Mouse (Mus musculus) Patski (cell line): ENCODE measurements around the gene Tspan4. TPM values are rescaled to one million over a fixed set of nuclear protein-coding genes. Genes with fewer than 3 reads are reported as not detected.
A peak's percentile ranks its signal among the peaks of the same experiment; 100 is the strongest.

Source experiments
- ATAC-seq: fragments of 100-300 bp; one replicate; pipeline ENCODE4 v1.8.0; 2021
- CTCF ChIA-PET: fragments of 350-600 bp; sonication (Branson Sonifier 250); formaldehyde crosslinking; loops from one replicate; lab custom pipeline; 2022; ENCODE audit warnings: inconsistent platforms; lab: Charles Lee
- POLR2A ChIA-PET: fragments of 350-600 bp; sonication (Branson Sonifier 250); formaldehyde crosslinking; loops from one replicate; lab custom pipeline; 2022; ENCODE audit warnings: antibody characterized with exemption, inconsistent platforms; lab: Charles Lee
- DNase-seq: peaks from one replicate; pipeline ENCODE4 v3.0.0-alpha.2; 2011; ENCODE audit warnings: low read depth, low spot score
- H3K27me3 ChIP-seq: fragments of 371-371 bp; one replicate; pipeline ENCODE4 v1.5.1; 2021
- CTCF ChIP-seq: fragments of 100-300 bp; IDR thresholded peaks from one replicate; pipeline ENCODE4 v1.5.1; 2021
- in situ Hi-C: fragments of 300-500 bp; cut with MboI; formaldehyde crosslinking; loops from 3 replicates; pipeline ENCODE4 v1.11.1; 2018; ENCODE audit warnings: low pct_unique_long_range_greater_than_20kb, mixed read lengths
- polyA plus RNA-seq: library from polyadenylated mRNA; unstranded; gene quantifications from one replicate; pipeline ENCODE4 v1.2.3, GENCODE M21; 2021

The Tspan4 gene
- polyA plus RNA-seq, 1 experiment from 2014 or later = 479 TPM

DNA sequence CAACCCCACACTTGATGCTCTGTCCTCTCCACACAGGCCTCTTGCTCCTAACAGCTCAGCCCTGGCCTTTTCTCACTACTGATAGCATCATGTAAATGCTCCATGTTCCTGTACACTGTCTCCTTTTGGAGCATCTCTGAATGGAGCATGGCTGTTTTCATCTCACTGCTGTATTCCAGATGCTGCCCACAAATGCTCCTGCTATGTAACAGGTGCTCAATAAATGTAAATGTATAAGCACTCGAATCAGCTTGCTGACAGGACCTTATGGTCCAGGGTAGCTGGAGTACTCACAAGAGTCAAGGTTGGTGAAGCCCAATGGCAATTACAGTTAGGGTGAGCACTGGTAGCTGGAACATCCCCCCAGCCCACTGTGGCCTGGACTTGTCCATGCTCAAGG, 3.8 kb upstream of the Tspan4 start:
- H3K27me3 ChIP-seq = no peaks in the 10 kb centered on the region
- DNase-seq (no peak), ATAC-seq (no peak)
- CTCF ChIA-PET = interaction anchor here (2.6 to 3.6 kb wide), 2 partner anchors 9 to 13 kb away, joined by 7 to 15 read pairs; no protein-coding TSS in a partner anchor
- no peak for TF ChIP-seq CTCF
- in situ Hi-C loops = loop anchor here (25.0 kb wide), 1 partner anchor 916 kb away; the partner anchor contains the start of genes Ctsd and Gm49369
- POLR2A ChIA-PET = interaction anchor here (1.3 to 5.2 kb wide), 2 partner anchors 8 to 12 kb away, joined by 5 to 64 read pairs; no protein-coding TSS in a partner anchor

DNA sequence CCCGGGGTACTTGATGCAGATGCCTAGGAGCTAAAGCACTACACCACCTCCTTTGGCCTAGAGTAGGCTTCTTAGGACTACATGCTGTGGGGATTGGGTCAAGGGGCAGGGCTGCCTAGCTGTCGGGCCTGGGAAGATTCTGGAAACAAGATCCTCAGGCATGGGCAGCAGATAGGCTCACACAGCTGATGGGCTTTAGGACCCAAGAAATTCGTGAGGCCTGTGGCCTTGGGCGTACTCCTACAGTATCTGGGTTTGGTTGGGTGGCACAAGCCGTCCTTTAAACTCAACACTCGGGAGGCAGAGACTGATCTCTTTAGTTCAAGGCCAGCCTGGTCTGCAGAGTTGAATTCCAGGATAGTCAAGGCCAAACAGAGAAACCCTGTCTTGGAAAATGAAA, 2.8 kb upstream of the Tspan4 start:
- DNase-seq = no peak
- H3K27me3 ChIP-seq = no peaks in the 10 kb centered on the region
- in situ Hi-C loops = loop anchor here (25.0 kb wide), 1 partner anchor 915 kb away; the partner anchor contains the start of genes Ctsd and Gm49369
- ChIA-PET POLR2A (interaction anchor here (1.0 to 1.4 kb wide), 2 partner anchors 22 kb away, joined by 3 read pairs; no protein-coding TSS in a partner anchor), CTCF (no interaction called here)
- TF ChIP-seq CTCF = no peak
- no peak for ATAC-seq

DNA sequence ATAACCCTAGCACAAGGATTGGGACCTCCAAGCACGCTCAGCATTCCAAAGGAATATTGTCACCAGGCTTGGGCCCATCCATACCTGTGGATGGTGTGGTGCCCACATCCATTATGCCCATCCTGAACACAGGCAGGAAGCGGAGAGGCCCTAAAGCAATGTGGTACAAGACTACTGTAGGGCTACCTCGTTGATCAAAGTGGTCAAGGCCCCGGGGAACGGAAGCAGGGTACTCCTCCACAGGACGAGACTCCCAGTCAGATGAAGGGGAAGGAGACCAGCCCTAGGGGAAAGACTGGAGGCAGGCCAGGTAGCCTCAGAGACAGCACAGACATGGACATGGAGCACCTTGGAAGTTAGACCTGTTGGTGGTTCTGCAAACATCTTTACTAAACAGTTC, 2.3 kb upstream of the Tspan4 start:
- DNase-seq (no peak), ATAC-seq (no peak)
- POLR2A ChIA-PET = interaction anchor here (1.4 kb wide), 1 partner anchor 21 kb away, joined by 3 read pairs; no protein-coding TSS in a partner anchor
- CTCF ChIA-PET = no interaction called here
- TF ChIP-seq CTCF = no peak
- no peaks in the 10 kb centered on the region for H3K27me3 ChIP-seq
- in situ Hi-C loops = loop anchor here (25.0 kb wide), 1 partner anchor 915 kb away; the partner anchor contains the start of genes Ctsd and Gm49369

DNA sequence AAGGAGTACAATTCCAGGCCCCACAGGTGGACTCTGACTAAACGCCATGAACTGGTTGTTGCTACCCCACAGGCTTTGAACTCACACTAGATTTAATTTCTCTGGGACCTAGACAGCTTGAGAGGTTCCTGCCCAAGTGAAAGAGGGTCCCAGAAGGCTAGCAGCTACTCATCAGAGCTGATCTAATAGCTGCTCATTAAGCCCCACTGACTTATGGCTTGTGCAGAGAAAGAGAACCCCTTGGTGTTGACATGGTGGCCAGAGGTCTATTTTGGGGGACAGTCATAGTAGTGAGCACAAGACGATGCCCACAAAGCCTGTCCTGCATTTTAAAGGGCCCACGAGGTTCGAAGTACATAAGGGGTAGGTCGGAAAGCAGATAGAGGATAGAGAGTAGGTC, 880 bp upstream of the Tspan4 start:
- DNase-seq = no peak
- no peak for ATAC-seq
- ChIA-PET POLR2A (interaction anchor here (0.8 to 1.0 kb wide), 2 partner anchors 20 to 44 kb away, joined by 3 read pairs; no protein-coding TSS in a partner anchor), CTCF (no interaction called here)
- in situ Hi-C loops = loop anchor here (25.0 kb wide), 1 partner anchor 913 kb away; the partner anchor contains the start of genes Ctsd and Gm49369
- H3K27me3 ChIP-seq = no peaks in the 10 kb centered on the region
- TF ChIP-seq CTCF = no peak

DNA sequence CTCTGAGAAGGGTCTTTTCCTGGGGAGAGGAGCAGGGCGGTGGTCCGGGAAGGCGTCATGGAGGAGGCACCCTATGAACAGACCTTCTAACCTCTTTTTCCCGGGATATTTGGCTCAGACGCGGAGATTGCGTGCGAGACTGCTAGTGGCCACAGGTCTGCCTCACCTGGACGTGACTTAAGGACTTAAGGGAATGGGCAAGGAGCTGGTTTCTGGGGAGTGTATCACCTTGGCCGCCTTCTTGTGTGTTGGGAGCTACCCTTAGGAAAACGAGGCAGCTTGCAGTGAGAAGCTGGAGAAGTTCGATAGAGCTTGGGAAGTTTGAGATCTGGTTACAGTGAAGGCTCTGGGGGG, 742 bp downstream of the Tspan4 start:
- TF ChIP-seq CTCF = no peak
- ATAC-seq (no peak), DNase-seq (no peak)
- POLR2A ChIA-PET = interaction anchor here (0.7 to 7.0 kb wide), 6 partner anchors 7 to 61 kb away, joined by 3 to 64 read pairs (median 4); partner anchors contain the start of gene Cd151
- CTCF ChIA-PET = interaction anchor here (0.9 to 3.1 kb wide), 3 partner anchors 15 to 64 kb away, joined by 3 to 16 read pairs (median 3); partner anchors contain the start of gene Cracr2b
- in situ Hi-C loops = loop anchor here (5.0 kb wide), 1 partner anchor 102 kb away; no protein-coding TSS in a partner anchor
- H3K27me3 ChIP-seq = no peaks in the 10 kb centered on the region

DNA sequence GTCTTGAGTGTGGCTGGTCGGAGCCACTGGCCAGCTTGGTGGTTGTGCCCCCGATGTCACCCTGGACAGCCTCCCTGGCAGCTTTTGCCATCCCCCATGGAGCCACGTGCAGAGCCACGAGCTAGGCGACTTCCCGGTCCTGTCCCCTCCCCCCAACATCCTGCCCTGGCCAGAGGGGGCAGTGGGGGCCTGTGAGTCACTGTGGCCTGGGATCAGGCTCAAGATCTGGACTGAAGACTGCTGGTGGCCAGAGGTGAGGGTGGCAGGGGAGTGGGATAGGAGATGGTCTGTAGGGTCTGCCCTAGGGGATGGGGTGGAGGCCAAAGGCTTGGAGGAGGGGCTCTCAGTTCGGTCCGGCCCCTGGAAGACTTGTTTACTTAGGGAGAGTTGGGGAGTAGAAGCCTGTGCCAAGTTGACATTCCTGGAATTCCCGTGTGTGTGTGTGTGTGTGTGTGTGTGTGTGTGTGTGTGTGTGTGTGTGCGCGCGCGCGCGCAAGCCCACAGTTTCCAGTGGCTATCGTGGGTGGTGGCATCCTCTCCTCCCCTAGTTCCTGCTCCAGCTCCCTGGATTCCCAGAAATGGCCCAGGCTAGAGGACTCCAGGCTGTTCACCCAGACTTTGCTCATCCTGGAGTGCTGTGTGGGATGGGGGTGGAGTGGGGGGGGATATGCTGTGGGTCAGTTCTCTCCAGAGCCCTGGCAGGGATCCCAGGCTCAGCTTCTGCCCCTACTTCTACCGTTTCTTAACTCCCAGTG, 1.4 kb downstream of the Tspan4 start:
- TF ChIP-seq CTCF = no peak
- POLR2A ChIA-PET = interaction anchor here (0.7 to 7.0 kb wide), 9 partner anchors 8 to 62 kb away, joined by 3 to 64 read pairs (median 3); partner anchors contain the start of gene Cd151
- DNase-seq (no peak), ATAC-seq (peak; percentile 25)
- H3K27me3 ChIP-seq = no peaks in the 10 kb centered on the region
- CTCF ChIA-PET = interaction anchor here (0.9 to 3.1 kb wide), 6 partner anchors 9 to 65 kb away, joined by 3 to 16 read pairs (median 4); partner anchors contain the start of genes Cd151 and Cracr2b
- in situ Hi-C loops = loop anchor here (5.0 kb wide), 1 partner anchor 101 kb away; no protein-coding TSS in a partner anchor

DNA sequence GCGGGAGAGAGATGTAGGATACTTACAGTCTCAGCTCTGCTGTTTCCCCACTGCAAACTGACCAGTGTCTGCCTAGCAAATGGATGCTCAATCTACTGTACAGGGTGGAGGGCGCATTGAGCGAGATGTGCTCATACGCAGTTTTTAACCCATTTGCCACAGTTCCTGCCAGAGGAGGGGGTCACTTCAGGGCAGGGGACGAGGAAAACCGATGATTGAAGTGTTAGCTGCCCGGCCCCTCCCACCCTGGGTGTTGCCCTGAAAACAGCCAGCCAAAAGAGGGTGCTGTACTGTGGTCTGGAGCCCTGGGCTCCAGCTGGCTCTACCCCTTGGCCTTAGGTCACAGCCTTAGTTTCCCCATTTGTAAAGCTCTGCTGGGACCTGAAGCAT, 1.9 kb downstream of the Tspan4 start:
- ChIA-PET POLR2A (interaction anchor here (0.8 to 7.0 kb wide), 6 partner anchors 8 to 48 kb away, joined by 3 to 64 read pairs (median 3); partner anchors contain the start of gene Cd151), CTCF (interaction anchor here (0.6 to 3.1 kb wide), 8 partner anchors 9 to 194 kb away, joined by 3 to 16 read pairs (median 3); partner anchors contain the start of gene Cd151)
- in situ Hi-C loops = loop anchor here (5.0 kb wide), 1 partner anchor 100 kb away; no protein-coding TSS in a partner anchor
- no peak for DNase-seq
- H3K27me3 ChIP-seq = no peaks in the 10 kb centered on the region
- TF ChIP-seq CTCF = no peak
- ATAC-seq = peak; percentile 1

DNA sequence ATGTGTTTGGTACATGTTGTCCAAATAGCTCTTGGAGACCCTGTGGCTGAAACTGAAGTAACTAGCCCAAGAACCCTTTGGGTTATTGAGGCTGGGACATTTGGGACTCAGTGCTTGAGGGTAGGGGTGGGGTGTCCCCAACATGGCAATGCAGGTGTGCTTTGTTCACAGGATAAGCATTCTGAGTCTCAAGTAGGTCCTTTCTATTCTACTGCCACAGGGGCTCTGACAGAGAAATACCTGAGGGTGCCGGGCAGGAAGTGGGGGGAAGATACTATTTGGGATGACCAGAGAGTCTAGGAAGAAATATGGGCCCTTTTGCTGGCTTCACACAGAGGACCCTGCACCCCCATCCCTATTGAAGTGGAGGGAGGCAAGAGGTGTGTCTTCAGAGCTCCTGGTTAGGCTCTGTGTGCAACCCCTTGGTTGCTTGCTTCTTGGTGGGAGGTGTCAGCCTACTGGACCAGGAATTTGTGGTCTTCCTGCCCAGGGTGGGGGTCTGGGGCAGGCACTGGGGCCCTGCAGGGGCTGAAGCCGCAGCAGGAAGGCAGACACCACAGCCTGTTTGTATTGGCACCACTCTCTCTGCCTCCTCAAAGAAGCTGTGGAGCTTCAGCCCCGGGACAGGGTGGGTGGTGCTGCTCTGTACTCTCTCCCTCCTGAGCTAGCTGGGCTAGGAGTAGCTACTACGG, 2.7 kb downstream of the Tspan4 start:
- ChIA-PET CTCF (interaction anchor here (0.6 to 3.1 kb wide), 8 partner anchors 10 to 193 kb away, joined by 3 to 16 read pairs (median 3); partner anchors contain the start of gene Cd151), POLR2A (interaction anchor here (0.9 to 7.0 kb wide), 3 partner anchors 9 to 35 kb away, joined by 3 to 64 read pairs (median 4); partner anchors contain the start of gene Cd151)
- no peak for TF ChIP-seq CTCF
- ATAC-seq (peak; percentile 21), DNase-seq (no peak)
- in situ Hi-C loops = loop anchor here (5.0 kb wide), 1 partner anchor 100 kb away; no protein-coding TSS in a partner anchor
- no peaks in the 10 kb centered on the region for H3K27me3 ChIP-seq

DNA sequence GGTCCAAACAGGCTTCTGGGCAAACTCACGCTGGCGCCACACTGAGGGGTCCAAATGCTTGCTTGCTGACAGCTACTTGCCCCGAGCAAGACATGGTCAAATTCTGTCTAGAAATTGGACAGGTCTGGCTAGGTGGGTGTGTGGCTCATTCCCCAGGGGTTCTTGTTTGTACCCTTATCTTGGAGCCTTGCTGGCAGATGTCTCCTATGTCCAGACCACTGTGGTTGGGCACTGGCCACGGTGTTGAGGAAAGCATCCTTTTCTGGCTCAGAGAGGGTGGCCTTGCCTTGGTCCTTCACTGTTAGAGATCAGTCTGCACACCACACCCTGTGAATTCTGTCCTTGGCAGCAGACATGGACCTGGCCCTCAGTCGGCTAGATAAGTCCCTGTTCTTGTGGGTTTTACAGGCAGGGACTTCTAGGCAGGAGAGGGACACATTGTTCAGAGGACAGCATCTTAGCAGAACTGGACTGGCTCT, 3.3 kb downstream of the Tspan4 start:
- DNase-seq = no peak
- CTCF ChIA-PET = interaction anchor here (1.1 to 3.1 kb wide), 4 partner anchors 10 to 46 kb away, joined by 3 to 16 read pairs (median 10); partner anchors contain the start of gene Cd151

More for the DNA sequence above, 3.3 kb downstream of the Tspan4 start:
- H3K27me3 ChIP-seq = no peaks in the 10 kb centered on the region
- ATAC-seq = no peak
- in situ Hi-C loops = loop anchor here (5.0 kb wide), 1 partner anchor 99 kb away; no protein-coding TSS in a partner anchor
- POLR2A ChIA-PET = interaction anchor here (7.0 kb wide), 1 partner anchor 10 kb away, joined by 64 read pairs; the partner anchor contains the start of gene Cd151
- TF ChIP-seq CTCF = no peak
